Mouse (Mus musculus): ENCODE measurements around the gene Med20. TPM values are rescaled to one million over a fixed set of nuclear protein-coding genes. Genes with fewer than 3 reads are reported as not detected.

Med20 gene
- polyA plus RNA-seq, 1 experiment from 2014 or later = 22.4 TPM

GRCm38 (mm10) chr17:47629717-47630677, 18.6 kb downstream of the Med20 start:
- no peaks in the 10 kb centered on the region for H3K9me3 ChIP-seq (replicated peaks; ENCODE audit: control insufficient read depth, low read length)
- peak; percentile 65 for ATAC-seq (ENCODE audit: low read depth)
- H3K4me2 ChIP-seq (ENCODE audit: low read depth, low read length) = peak overlapping the region; percentile 100
- H3K27me3 ChIP-seq (ENCODE audit: control insufficient read depth, insufficient read depth, low read depth, low read length) = no peaks in the 10 kb centered on the region
- H3K9ac ChIP-seq (ENCODE audit: low read depth, low read length) = peak overlapping the region; percentile 88
- H3K4me3 ChIP-seq (ENCODE audit: low read depth, low read length) = peak overlapping the region; percentile 82
- H3K36me3 ChIP-seq (ENCODE audit: control insufficient read depth, insufficient read depth) = peaks cover 8% of the 10 kb centered on the region; the same call in 1 of the 2 replicates
- peaks cover 33% of the 10 kb centered on the region for H3K4me1 ChIP-seq (ENCODE audit: control insufficient read depth, low read depth, low read length)
- H3K27ac ChIP-seq (ENCODE audit: low read length) = peak overlapping the region; percentile 94
- WGBS (ENCODE audit: insufficient replicate concordance) = under 1% methylated on average over 52 of the region's 61 CpGs

- peaks cover 33% of the 10 kb centered on the region for H3K4me1 ChIP-seq (ENCODE audit: control insufficient read depth, low read depth, low read length)
- peak within 1 kb of the TSS; percentile 82 for H3K4me3 ChIP-seq (ENCODE audit: low read depth, low read length)
- peak within 1 kb of the TSS; percentile 94 for H3K27ac ChIP-seq (ENCODE audit: low read length)
- no peaks in the 10 kb centered on the region for H3K9me3 ChIP-seq (replicated peaks; ENCODE audit: control insufficient read depth, low read length)
- H3K27me3 ChIP-seq (ENCODE audit: control insufficient read depth, insufficient read depth, low read depth, low read length) = no peaks in the 10 kb centered on the region
- WGBS (ENCODE audit: insufficient replicate concordance) = 3% methylated on average over 3 of the region's 3 CpGs
- ATAC-seq (ENCODE audit: low read depth) = no peak; the same call in 1 of the 2 replicates
- H3K9ac ChIP-seq (ENCODE audit: low read depth, low read length) = peak within 1 kb of the TSS; percentile 88
- H3K4me2 ChIP-seq (ENCODE audit: low read depth, low read length) = peak within 1 kb of the TSS; percentile 100
- peaks cover 4% of the 10 kb centered on the region; the same call in 1 of the 2 replicates for H3K36me3 ChIP-seq (ENCODE audit: control insufficient read depth, insufficient read depth)
These were observed 19.3 kb downstream of the Med20 start, which contains the start of gene Usp49 for GRCm38 (mm10) chr17:47630678-47631065. Gene Usp49, plus strand, starts transcription at chr17:47630690.

- 71% methylated on average over 4 of the region's 4 CpGs for WGBS (ENCODE audit: insufficient replicate concordance)
- ATAC-seq (ENCODE audit: low read depth) = no peak
- no peak overlapping the region for H3K4me2 ChIP-seq (ENCODE audit: low read depth, low read length)
These were observed 20.9 kb downstream of the Med20 start for GRCm38 (mm10) chr17:47632181-47632840.

GRCm38 (mm10) chr17:47633999-47634770, 22.8 kb downstream of the Med20 start:
- peaks cover 21% of the 10 kb centered on the region for H3K4me1 ChIP-seq (ENCODE audit: control insufficient read depth, low read depth, low read length)
- ATAC-seq (ENCODE audit: low read depth) = no peak
- H3K4me2 ChIP-seq (ENCODE audit: low read depth, low read length) = no peak overlapping the region
- no peaks in the 10 kb centered on the region for H3K27me3 ChIP-seq (ENCODE audit: control insufficient read depth, insufficient read depth, low read depth, low read length)
- no peak overlapping the region for H3K4me3 ChIP-seq (ENCODE audit: low read depth, low read length)
- WGBS (ENCODE audit: insufficient replicate concordance) = 52% methylated on average over 7 of the region's 7 CpGs
- no peaks in the 10 kb centered on the region for H3K9me3 ChIP-seq (replicated peaks; ENCODE audit: control insufficient read depth, low read length)
- peaks cover 2% of the 10 kb centered on the region; the same call in 1 of the 2 replicates for H3K36me3 ChIP-seq (ENCODE audit: control insufficient read depth, insufficient read depth)
- H3K9ac ChIP-seq (ENCODE audit: low read depth, low read length) = no peak overlapping the region
- H3K27ac ChIP-seq (ENCODE audit: low read length) = no peak overlapping the region

More at GRCm38 (mm10) chr17:47632181-47632840, 20.9 kb downstream of the Med20 start:
- no peak overlapping the region for H3K9ac ChIP-seq (ENCODE audit: low read depth, low read length)
- peaks cover 33% of the 10 kb centered on the region for H3K4me1 ChIP-seq (ENCODE audit: control insufficient read depth, low read depth, low read length)
- H3K9me3 ChIP-seq (replicated peaks; ENCODE audit: control insufficient read depth, low read length) = no peaks in the 10 kb centered on the region
- H3K27ac ChIP-seq (ENCODE audit: low read length) = no peak overlapping the region
- no peak overlapping the region for H3K4me3 ChIP-seq (ENCODE audit: low read depth, low read length)
- H3K36me3 ChIP-seq (ENCODE audit: control insufficient read depth, insufficient read depth) = peaks cover 2% of the 10 kb centered on the region; the same call in 1 of the 2 replicates
- no peaks in the 10 kb centered on the region for H3K27me3 ChIP-seq (ENCODE audit: control insufficient read depth, insufficient read depth, low read depth, low read length)

DNA sequence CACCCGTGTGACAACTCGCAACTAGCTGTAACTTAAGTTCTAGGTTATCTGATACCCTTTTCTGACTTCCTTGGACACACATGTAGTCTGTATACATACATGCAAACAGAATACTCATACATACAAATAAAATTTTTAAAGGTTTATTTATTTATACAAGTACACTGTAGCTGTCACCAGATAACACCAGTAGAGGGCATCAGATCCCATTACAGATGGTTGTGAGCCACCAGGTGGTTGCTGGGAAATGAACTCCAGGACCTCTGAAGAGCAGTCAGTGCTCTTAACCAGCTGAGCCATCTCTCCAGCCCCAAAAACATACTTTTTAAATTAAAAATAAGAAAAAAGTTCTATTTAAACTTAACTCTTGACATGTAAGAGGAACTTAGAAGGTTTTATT, 31.6 kb downstream of the Med20 start:
- no peak for ATAC-seq (ENCODE audit: low read depth)

DNA sequence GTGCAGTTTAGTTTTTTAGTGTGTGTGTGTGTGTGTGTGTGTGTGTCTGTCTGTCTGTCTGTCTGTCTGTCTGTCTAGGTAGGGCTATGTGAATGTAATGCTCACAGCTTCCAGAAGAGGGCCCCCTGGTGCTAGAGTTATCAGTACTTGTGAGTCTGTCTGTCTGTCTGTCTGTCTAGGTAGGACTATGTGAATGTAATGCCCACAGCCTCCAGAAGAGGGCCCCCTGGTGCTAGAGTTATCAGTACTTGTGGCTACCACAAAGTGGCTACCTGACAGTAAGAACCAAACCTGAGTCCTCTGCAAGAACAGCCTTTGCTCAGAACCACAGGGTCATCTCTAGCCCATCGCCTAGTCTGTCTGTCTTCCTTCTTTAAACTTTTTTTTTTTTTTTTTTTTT, 35.3 kb downstream of the Med20 start:
- H3K36me3 ChIP-seq (ENCODE audit: control insufficient read depth, insufficient read depth) = peaks cover 2% of the 10 kb centered on the region; the same call in 1 of the 2 replicates
- 0 out of 2 replicates have a peak, but pooled peaks have one; percentile 13 for ATAC-seq (ENCODE audit: low read depth)
- H3K4me1 ChIP-seq (ENCODE audit: control insufficient read depth, low read depth, low read length) = peaks cover 3% of the 10 kb centered on the region
- no peak overlapping the region for H3K4me3 ChIP-seq (ENCODE audit: low read depth, low read length)
- no peaks in the 10 kb centered on the region for H3K27me3 ChIP-seq (ENCODE audit: control insufficient read depth, insufficient read depth, low read depth, low read length)
- no peak overlapping the region for H3K27ac ChIP-seq (ENCODE audit: low read length)
- H3K9ac ChIP-seq (ENCODE audit: low read depth, low read length) = no peak overlapping the region
- no peaks in the 10 kb centered on the region for H3K9me3 ChIP-seq (replicated peaks; ENCODE audit: control insufficient read depth, low read length)
- H3K4me2 ChIP-seq (ENCODE audit: low read depth, low read length) = no peak overlapping the region
- 62% methylated on average over 1 of the region's 1 CpGs for WGBS (ENCODE audit: insufficient replicate concordance)

More for the DNA sequence above, 31.6 kb downstream of the Med20 start:
- H3K4me2 ChIP-seq (ENCODE audit: low read depth, low read length) = no peak overlapping the region
- no peak overlapping the region for H3K27ac ChIP-seq (ENCODE audit: low read length)
- peaks cover 3% of the 10 kb centered on the region for H3K4me1 ChIP-seq (ENCODE audit: control insufficient read depth, low read depth, low read length)
- no peak overlapping the region for H3K4me3 ChIP-seq (ENCODE audit: low read depth, low read length)
- 63% methylated on average over 2 of the region's 2 CpGs for WGBS (ENCODE audit: insufficient replicate concordance)
- H3K36me3 ChIP-seq (ENCODE audit: control insufficient read depth, insufficient read depth) = no peaks in the 10 kb centered on the region
- no peaks in the 10 kb centered on the region for H3K27me3 ChIP-seq (ENCODE audit: control insufficient read depth, insufficient read depth, low read depth, low read length)
- H3K9me3 ChIP-seq (replicated peaks; ENCODE audit: control insufficient read depth, low read length) = no peaks in the 10 kb centered on the region
- no peak overlapping the region for H3K9ac ChIP-seq (ENCODE audit: low read depth, low read length)

GRCm38 (mm10) chr17:47648966-47649365, 37.6 kb downstream of the Med20 start:
- Histone ChIP-seq H3K4me1 (ENCODE audit: control insufficient read depth, low read depth, low read length) (peaks cover 3% of the 10 kb centered on the region), H3K9me3 (replicated peaks; ENCODE audit: control insufficient read depth, low read length) (no peaks in the 10 kb centered on the region), H3K9ac (ENCODE audit: low read depth, low read length) (no peak overlapping the region), H3K27ac (ENCODE audit: low read length) (no peak overlapping the region), H3K27me3 (ENCODE audit: control insufficient read depth, insufficient read depth, low read depth, low read length) (no peaks in the 10 kb centered on the region), H3K4me3 (ENCODE audit: low read depth, low read length) (no peak overlapping the region), H3K4me2 (ENCODE audit: low read depth, low read length) (no peak overlapping the region), H3K36me3 (ENCODE audit: control insufficient read depth, insufficient read depth) (peaks cover 2% of the 10 kb centered on the region; the same call in 1 of the 2 replicates)
- ATAC-seq (ENCODE audit: low read depth) = no peak
- WGBS (ENCODE audit: insufficient replicate concordance) = 69% methylated on average over 4 of the region's 4 CpGs

- Histone ChIP-seq H3K9me3 (replicated peaks; ENCODE audit: control insufficient read depth, low read length) (no peaks in the 10 kb centered on the region), H3K36me3 (ENCODE audit: control insufficient read depth, insufficient read depth) (peaks cover 6% of the 10 kb centered on the region; the same call in 1 of the 2 replicates), H3K27ac (ENCODE audit: low read length) (no peak overlapping the region), H3K4me1 (ENCODE audit: control insufficient read depth, low read depth, low read length) (no peaks in the 10 kb centered on the region), H3K4me2 (ENCODE audit: low read depth, low read length) (no peak overlapping the region), H3K9ac (ENCODE audit: low read depth, low read length) (no peak overlapping the region), H3K27me3 (ENCODE audit: control insufficient read depth, insufficient read depth, low read depth, low read length) (no peaks in the 10 kb centered on the region), H3K4me3 (ENCODE audit: low read depth, low read length) (no peak overlapping the region)
- 81% methylated on average over 2 of the region's 2 CpGs for WGBS (ENCODE audit: insufficient replicate concordance)
- ATAC-seq (ENCODE audit: low read depth) = no peak
These were observed 40.6 kb downstream of the Med20 start for GRCm38 (mm10) chr17:47651953-47652352.

Data from liver, embryonic 16.5 days (tissue).